Mouse (Mus musculus) liver, embryonic 12.5 days (tissue): ENCODE data around the gene Pten. TPM values are rescaled to one million over a fixed set of nuclear protein-coding genes. Genes with fewer than 3 reads are reported as not detected.

ENCODE experiments used
- ATAC-seq: fragments of 200-750 bp; cut with Nextera tagmentation; 2 replicates; pipeline ENCODE4 v1.8.0; 2017; ENCODE audit warnings: moderate number of reproducible peaks, mild to moderate bottlenecking, moderate library complexity
- H3K27ac ChIP-seq: fragments of 300-500 bp; sonication (generic); 2 replicates; pipeline ENCODE4 v1.5.1; 2016; ENCODE audit warnings: mild to moderate bottlenecking
- H3K27me3 ChIP-seq: fragments of 300-500 bp; sonication (generic); replicated peaks from 2 replicates; pipeline ENCODE4 v1.6.1; 2016; ENCODE audit warnings: mild to moderate bottlenecking, moderate library complexity
- H3K36me3 ChIP-seq: fragments of 300-500 bp; sonication (generic); 2 replicates; pipeline ENCODE4 v1.6.1; 2016; ENCODE audit warnings: mild to moderate bottlenecking, moderate library complexity
- H3K4me1 ChIP-seq: fragments of 300-500 bp; sonication (generic); 2 replicates; pipeline ENCODE4 v1.6.1; 2016
- H3K4me2 ChIP-seq: fragments of 300-500 bp; sonication (generic); 2 replicates; pipeline ENCODE4 v1.6.1; 2016; ENCODE audit warnings: mild to moderate bottlenecking, moderate library complexity
- H3K4me3 ChIP-seq: fragments of 300-500 bp; sonication (generic); 2 replicates; pipeline ENCODE4 v1.5.1; 2016; ENCODE audit warnings: mild to moderate bottlenecking, moderate library complexity
- H3K9ac ChIP-seq: fragments of 300-500 bp; sonication (generic); 2 replicates; pipeline ENCODE4 v1.6.1; 2016; ENCODE audit warnings: mild to moderate bottlenecking, moderate library complexity
- H3K9me3 ChIP-seq: fragments of 300-500 bp; sonication (generic); replicated peaks from 2 replicates; pipeline ENCODE4 v1.6.1; 2016; ENCODE audit warnings: mild to moderate bottlenecking, moderate library complexity
- WGBS: fragments of 180-500 bp; shearing (Covaris S2); methylation state at CpG from one replicate; pipeline ENCODE4 v1.1.7; 2016; ENCODE audit not compliant: insufficient replicate concordance; 5-methylcytosine and 5-hydroxymethylcytosine counted together
- polyA plus RNA-seq: library from polyadenylated mRNA; unstranded; fragments of >200 nt; fragmentation: Nextera tagmentation; extraction: Ambion mirVana; gene quantifications from 2 replicates; pipeline ENCODE4 v1.2.1, GENCODE M21; 2016

Pten gene
- polyA plus RNA-seq, 1 experiment from 2014 or later = 5.9 TPM

DNA sequence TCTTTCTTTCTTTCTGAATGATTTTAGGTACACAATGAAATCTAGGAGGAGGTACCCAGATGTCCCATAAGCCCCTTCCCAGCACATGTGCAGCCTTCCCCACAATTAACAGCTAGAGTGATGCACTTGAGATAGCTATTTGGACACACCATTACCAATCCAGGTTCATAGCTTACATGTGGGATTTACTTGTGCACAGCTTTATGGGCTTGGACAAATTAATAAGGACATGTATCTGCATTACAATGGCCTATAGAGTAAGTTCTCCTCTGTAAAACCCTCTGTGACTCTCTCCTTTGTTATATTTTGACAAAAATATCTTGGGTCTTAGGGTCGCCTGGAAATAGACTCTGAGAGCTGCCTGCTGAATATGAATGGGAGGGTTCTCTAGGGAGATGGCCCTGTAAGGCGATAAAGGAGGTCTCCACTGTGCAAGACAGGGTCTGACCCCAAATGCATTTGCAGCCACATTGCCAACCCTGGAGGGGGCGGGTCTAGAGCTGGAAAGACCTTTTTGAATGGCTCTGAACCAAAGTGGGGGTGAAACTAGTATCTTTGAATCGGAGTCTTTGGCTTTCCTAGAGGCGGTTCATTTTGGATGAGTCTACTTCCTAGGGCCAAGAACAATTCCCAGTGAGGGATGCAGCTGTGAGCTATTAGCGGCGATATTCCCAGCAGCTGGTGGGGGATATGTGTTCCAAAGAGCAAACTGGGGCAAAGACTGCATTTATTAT is 116.8 kb downstream of the Pten start:
- 69% methylated on average over 7 of the region's 7 CpGs for WGBS
- no peak for ATAC-seq
- H3K9ac ChIP-seq = no peak overlapping the region

More for the DNA sequence above, 116.8 kb downstream of the Pten start:
- no peak overlapping the region for H3K4me3 ChIP-seq
- H3K9me3 ChIP-seq = no peaks in the 10 kb centered on the region
- no peaks in the 10 kb centered on the region for H3K27me3 ChIP-seq
- H3K27ac ChIP-seq = no peak overlapping the region
- H3K36me3 ChIP-seq = no peaks in the 10 kb centered on the region
- no peaks in the 10 kb centered on the region; the same call in 1 of the 2 replicates for H3K4me1 ChIP-seq
- H3K4me2 ChIP-seq = no peak overlapping the region

Other genes starting within 250 kb of the Pten start
- 2.0 and 3.1 TPM in 2 replicates for gene Papss2, start 161.7 kb upstream of the Pten start, polyA plus RNA-seq
- 32.2 and 32.3 TPM in 2 replicates for gene Atad1, start 17.7 kb upstream of the Pten start, polyA plus RNA-seq